Mouse (Mus musculus) T-helper 2 cell (primary cell): ENCODE measurements around the gene Cisd3.

Experiments used
- in situ Hi-C: fragments of 300-600 bp; cut with MboI, MseI; formaldehyde crosslinking; loops from one replicate; pipeline ENCODE4 v1.15.1; 2025; ENCODE audit warnings: high pct_unique_total_duplicates

Cisd3 gene

GRCm38 (mm10) chr11:97684766-97685165 lies 860 bp upstream of the Cisd3 start:
- in situ Hi-C loops = no loop called here

DNA sequence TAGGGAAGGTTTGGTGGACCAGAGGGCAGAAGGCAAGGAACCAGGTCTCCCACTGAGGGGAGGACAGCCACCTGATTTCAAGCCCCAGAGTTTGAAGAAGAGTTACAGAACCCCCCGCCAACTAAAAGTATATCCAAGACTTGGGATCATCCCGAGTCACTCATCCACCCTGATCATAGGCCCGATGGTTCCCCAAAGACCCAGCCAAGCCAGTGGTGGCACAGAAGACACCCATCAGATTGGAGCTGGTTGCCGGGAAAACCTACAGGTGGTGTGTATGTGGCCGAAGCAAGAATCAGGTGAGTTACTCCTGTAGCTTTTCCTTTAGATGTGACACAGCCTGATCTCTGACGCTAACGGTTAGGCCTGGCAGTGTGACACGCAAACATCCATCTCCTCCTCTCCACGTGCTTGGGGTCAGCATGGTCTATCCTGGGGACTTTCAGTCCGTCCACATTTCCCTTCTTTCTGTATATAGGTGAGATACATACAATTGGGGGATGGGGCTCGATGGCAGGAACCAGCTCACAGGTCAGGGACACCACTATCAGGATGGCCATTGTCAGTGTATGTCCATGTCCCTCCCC lies 789 bp downstream of the Cisd3 start:
- in situ Hi-C loops = no loop called here

DNA sequence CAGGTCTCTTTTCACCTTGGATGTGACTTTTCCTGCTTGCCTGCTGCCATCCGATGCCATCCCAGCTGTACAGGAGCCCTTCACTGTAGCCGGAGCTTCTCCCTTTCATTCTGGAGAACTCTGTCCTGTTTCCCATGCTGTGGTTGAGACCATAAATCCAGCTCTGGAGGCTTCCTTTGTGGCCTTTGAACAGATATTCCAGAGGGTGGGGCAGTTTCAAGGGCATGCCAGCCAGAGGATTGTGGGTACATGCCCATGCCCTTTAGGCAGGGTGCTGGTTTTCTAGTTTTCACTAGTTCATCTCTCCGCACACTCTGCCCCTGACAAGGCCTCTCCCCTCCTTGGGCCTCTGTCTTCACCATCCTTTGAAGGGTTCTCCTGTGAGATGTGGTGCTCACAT lies 1.4 kb downstream of the Cisd3 start:
- in situ Hi-C loops = no loop called here

- in situ Hi-C loops = no loop called here
Observed at GRCm38 (mm10) chr11:97689861-97690260, 4.2 kb downstream of the Cisd3 start.

GRCm38 (mm10) chr11:97694435-97694834 lies 8.8 kb downstream of the Cisd3 start:
- in situ Hi-C loops = no loop called here

DNA sequence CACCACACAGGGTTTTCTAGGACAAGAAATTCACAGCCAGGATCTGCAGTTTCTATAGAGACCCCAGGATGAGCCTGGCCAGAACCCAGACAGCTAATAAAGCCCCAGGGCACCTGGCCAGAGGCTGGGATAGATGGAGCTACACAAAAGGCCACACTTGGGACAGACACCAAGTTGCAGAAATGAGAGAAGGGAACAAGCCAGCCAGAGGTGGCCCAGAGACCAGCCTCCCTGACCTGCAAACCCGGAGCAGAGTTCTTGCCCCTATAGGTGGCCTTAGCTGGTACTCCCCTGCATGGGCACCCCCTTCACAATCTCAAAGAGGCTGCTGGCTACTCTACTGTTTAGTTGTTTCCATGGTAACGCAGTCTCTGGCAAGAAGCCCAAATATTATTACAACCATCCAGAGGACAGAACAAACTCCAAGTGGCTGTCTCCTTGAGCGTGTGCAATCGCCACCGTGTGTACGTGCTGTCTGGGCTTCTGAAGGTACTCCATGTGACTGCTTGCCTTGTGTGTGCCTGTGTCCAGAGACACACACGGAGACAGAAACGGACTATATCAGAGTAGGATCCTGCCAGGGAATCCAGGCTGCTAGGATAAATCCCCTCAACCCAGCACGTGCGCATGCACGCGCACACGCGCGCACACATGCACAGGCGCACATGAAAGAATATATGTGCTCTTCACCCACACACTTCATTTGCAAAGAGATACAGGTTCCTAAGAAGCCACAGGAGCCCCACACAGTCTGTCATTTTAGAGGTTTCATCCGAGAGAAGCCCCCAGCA lies 9.5 kb downstream of the Cisd3 start:
- in situ Hi-C loops = loop anchor here (5.0 kb wide), 1 partner anchor 68 kb away; the partner anchor contains the start of gene Epop

GRCm38 (mm10) chr11:97695712-97696401 lies 10.2 kb downstream of the Cisd3 start:
- in situ Hi-C loops = loop anchor here (5.0 kb wide), 1 partner anchor 69 kb away; the partner anchor contains the start of gene Epop

- in situ Hi-C loops = loop anchor here (5.0 kb wide), 1 partner anchor 69 kb away; the partner anchor contains the start of gene Epop
Observed at GRCm38 (mm10) chr11:97696669-97697068, 11.0 kb downstream of the Cisd3 start.

DNA sequence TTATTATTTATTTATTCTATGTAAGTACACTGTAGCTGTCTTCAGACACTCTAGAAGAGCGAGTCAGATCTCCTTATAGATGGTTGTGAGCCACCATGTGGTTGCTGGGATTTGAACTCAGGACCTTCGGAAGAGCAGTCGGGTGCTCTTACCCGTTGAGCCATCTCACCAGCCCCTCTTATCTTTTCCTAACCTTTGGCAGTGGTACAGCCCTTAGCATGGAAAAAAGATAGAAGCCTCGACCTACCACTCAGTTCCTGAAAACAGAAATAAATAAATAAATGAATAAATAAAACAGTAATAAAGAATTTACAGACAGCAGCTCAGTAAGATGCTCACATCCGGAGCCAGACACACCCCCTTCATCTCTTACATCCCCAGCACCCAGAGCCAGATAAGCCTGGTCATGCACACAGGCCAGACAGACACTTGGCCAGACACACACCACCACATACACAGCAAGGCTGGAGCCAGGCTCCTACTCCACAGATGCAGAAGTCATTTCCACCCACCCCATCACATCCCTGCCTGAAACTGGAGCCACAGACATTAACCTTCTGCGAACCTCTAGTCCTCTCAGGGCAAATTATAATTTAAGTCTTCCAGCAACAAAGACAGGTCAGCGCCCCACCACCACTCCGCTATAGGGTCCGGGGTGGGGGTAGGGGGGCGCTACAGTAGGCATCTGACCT lies 11.7 kb downstream of the Cisd3 start:
- in situ Hi-C loops = loop anchor here (5.0 kb wide), 1 partner anchor 70 kb away; the partner anchor contains the start of gene Epop

DNA sequence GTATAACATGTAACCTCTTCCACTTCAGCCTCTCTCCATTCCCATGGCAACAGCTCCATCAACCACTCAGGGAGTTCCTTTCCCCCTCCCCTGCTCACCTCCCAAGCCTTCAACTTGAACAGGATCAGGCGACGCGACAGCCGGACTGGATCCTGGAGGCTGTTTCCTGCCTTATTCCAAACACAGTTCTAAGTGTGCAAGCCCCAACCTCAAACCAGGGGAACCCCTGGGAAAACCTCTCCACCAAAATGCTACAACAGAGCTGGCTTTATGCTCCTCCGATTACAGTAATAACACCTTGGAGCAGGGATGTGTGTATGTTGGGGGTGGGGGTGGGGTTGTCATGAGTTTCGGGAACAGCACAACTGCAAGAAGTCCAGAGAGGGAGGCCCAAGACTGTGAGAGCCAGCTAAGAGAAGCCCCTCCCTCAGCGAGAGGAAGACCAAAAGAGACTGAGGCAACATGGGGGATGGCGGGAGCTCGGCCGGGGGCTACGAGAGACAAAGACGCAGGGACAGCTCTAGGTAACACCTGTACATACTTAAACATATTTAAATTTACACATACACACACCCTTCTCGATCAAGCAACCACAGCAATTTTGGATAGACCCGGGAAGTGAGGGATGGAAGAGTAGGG lies 12.4 kb downstream of the Cisd3 start:
- in situ Hi-C loops = loop anchor here (5.0 kb wide), 1 partner anchor 71 kb away; the partner anchor contains the start of gene Epop

- in situ Hi-C loops = loop anchor here (5.0 kb wide), 1 partner anchor 72 kb away; the partner anchor contains the start of gene Epop
Observed at GRCm38 (mm10) chr11:97698741-97699611, 13.3 kb downstream of the Cisd3 start.

- in situ Hi-C loops = loop anchor here (5.0 kb wide), 2 partner anchors 38 to 72 kb away; partner anchors contain the start of gene Epop
Observed at GRCm38 (mm10) chr11:97699626-97700002, 14.0 kb downstream of the Cisd3 start.

DNA sequence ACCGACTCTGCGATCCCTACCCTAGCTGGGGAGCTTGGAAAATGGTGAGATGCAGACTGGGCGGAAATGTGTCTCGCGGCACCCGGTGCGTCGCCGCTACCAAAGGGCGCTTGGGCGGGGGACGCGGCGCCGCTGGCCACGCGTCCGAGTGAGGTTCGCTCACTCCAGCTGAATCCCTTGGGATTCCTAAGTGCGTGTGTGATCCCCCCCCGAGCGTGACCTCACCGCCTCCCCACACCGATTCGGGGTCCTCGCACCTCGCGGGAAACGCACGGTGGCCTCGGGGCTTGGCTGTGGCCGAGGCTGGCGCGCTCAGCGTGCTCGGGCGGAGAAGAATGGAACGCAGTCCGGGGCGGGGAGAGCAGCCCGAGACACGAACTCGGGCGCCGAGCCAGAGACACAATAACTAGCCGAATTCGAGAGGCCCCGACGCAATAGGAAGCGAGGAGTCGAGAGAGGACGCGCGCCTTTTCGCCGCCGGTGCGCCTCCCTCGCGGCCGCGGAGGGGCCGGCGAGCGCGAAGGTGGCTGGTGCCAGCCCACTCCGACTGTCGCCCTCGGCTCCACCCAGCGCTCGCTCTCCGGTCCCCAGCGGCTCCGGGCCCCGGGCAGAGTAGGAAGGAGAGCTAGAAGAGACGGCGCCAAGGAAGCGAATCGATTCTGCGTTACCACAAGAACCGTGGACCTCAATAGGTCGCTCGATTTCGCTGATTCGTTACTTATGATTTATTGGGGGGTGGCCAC lies 14.5 kb downstream of the Cisd3 start, which contains the start of gene Pcgf2:
Gene Pcgf2 (minus strand): TSS at position 495 of the 743 bp plus-strand sequence.
- in situ Hi-C loops = loop anchor here (5.0 kb wide), 1 partner anchor 37 kb away; no protein-coding TSS in a partner anchor

DNA sequence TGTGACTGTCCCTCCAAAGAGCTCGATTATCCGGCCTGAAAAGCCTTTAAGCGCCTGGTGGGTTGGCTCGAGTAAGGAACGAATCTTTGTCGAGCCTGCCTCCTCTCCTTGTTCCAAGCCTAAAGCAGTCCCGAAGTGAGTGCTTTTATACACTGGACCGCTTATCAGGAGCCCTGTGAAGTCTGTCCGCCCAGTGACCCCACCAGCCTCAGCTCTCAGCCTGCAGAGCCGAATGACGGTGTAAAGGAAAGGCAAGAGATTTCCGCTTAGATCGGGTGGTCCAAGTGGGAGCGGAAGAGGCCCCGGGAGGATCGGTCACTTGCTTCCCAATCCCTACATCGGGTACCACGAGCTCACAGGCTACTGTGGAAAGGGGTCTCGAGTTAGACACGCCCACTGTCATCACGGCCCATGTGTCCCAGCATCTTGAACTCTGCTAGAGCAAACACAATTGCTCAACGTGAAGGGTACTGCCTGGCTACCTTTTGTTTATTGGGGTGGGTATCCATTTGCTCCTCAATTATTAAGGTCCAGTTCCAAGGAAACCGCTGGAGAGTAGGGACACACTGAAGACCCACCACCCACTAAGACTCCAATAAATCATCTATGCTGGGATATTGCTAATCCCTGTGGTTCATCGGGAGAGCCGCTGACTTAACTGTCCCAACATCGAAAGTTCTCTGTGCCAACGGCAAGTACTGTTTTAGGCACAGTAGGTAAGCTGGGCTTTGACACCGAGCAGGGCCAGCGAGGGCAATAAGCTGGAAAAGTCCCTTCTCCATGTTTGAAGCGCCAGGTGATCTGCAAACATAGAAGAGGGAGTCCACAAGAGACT lies 15.3 kb downstream of the Cisd3 start:
- in situ Hi-C loops = loop anchor here (5.0 kb wide), 1 partner anchor 36 kb away; no protein-coding TSS in a partner anchor

DNA sequence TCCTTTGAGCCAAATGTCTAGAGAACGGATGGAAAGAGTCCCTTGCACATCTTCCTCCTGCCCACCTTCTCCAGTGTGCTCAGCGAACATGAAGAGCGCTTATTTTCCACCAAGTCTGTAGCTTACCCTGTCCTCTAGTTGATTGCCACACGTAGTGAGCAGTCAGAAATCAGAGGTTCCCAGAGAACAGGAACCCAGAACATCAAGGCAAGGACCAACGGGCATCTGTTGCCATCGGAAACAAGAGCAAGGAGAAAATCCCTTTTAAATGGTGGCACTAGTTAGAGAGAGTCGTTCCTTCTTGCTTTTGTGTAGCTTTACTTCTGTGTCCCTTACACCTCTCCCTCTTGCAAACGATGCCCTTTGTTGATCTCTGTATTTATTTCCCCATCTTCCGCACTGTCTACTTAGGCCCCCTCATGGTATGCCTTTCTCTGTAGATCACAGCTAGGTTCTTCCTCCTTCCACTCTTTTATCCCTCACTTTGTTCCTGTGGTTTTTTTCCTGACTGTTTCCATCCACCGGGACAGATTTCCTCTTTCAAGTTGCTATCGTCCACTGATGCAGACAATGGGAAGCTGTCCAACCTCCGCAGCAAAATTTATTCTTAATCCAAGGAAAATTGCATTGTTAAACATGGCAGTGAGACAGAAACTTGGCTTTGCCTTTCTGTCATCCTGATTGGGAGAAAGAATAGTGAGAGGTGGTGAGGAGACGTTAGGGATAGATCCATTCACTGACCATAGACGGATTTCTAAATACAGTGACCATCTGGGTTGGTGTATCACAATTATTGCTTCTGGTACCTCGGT lies 16.2 kb downstream of the Cisd3 start:
- in situ Hi-C loops = loop anchor here (5.0 kb wide), 1 partner anchor 36 kb away; no protein-coding TSS in a partner anchor

GRCm38 (mm10) chr11:97702393-97702745 lies 16.7 kb downstream of the Cisd3 start:
- in situ Hi-C loops = loop anchor here (5.0 kb wide), 1 partner anchor 35 kb away; no protein-coding TSS in a partner anchor
